Mouse (Mus musculus) monocyte, adult 2 months (primary cell): ENCODE data around the gene Rps6ka5.

ENCODE experiments used
- DNase-seq, 2 experiments: peaks; one replicate each; pipeline ENCODE4 v3.0.0; 2022; ENCODE audit warnings: low spot score in 2 of 2, low read depth in 1 of 2

Gene Rps6ka5

DNA sequence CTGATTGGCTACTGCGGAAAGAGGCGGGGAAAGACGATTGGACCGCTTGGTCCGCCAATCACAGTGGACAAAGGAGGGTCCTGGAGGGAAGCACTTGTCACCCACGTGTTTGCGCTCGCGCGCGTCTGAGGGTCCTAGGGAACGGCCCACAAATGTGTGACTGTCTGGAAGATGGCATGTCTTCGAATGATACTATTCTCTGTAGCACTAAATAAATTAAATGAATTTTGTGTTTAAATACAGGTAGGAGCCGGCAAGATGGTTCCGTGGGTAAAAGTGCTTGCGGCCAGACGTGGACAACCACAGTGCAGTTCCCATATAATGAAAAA lies 1.4 kb downstream of the Rps6ka5 start:
- no peak for DNase-seq

DNA sequence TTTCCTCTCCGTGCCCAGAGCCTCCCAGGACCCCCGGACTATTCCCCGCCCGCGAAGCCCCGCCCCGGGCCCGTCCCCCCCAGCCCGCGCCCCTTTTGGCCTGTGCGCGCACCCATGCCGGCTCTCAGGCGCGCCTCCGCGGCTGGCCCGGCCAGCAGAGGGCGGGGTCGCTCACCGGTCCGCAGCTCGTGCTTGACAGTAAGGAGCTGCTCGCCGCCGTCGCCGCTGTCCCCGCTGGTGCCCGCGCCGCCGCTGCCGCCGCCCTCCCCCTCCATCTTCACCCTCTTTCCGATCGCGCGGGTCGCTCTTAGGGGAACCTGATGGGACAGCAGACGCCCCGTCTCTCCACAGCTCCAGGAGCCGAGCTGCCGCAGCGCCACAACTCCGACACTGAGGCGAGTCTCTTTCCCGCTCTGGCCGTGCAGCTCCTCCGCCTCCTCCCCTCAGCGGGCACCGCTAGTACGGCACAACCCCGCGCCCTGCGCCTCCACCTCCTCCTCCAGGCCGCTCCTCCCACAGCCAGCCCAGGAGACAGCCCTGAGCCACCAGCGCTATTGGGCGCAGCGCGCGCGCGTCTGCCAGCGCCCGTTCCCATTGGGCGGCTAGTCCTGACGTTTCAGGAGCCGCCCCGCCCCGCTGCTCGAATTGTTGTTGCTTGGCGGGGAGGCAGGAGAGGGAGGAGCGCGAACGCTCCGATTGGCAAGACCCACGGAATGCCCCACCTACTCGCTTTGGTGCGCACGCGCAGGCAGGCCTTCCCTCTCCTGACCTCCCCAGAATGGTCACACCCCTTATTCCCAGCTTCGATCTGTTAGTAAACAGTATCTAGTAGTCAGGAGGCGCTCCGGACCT lies 2.0 kb downstream of the Rps6ka5 start:
- peak; percentile 99 to 100 for DNase-seq

DNA sequence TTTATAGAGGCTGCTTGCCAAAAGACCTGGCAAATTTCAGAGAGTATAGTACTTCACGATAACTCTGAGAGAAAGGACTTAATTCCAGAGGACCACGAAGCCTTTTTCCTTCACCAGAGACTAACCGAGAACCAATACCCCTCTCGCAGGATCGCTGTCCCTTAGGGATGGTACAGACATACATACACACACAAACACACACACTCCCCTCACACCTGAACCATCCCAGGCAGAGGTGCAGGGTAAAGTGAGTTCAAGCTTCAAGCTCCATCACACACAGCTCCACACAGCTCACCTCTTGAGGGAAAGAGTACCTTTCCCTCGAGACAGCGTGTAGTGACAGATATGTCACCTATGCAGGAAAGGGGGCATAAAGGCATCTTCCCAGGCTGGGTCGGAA lies 2.6 kb downstream of the Rps6ka5 start:
- no peak for DNase-seq

DNA sequence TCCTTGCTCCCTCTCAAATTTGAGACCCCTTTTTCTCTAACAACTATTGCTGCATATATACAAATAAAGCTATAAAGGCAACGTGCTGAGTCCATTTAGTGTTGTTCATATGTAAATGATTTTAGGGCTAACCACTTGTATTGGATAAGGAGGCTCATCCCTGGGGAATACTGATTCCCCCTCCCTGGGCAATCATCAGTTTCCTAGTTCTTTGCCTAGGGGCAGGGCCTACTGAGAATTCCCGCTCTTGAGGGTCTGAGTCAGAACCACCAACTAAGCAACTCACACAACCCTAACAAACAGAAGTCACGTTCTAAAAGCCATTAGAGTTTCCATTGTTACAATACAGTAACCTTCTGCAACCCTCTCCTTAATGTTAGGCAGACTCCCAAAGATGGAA lies 6.0 kb downstream of the Rps6ka5 start:
- no peak for DNase-seq

DNA sequence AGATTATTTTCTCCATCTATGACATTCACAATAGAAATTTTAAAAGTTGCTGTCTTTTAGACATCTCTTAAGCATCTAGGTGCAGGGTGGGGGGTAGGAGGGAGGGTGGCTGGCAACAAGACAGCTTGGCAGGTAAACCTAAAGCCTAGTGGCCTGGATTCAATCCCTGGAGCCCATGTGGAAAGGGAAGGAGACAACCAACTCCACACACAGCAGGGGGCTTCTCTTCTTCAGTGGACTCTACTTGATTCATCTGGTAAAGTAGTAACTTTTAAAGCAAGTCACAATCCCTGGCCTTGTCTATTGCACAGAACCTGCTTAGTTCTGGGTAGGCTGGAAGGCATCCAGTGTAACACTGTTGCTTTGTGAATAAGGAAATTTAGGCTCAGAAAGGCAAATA lies 9.3 kb downstream of the Rps6ka5 start:
- no peak for DNase-seq

DNA sequence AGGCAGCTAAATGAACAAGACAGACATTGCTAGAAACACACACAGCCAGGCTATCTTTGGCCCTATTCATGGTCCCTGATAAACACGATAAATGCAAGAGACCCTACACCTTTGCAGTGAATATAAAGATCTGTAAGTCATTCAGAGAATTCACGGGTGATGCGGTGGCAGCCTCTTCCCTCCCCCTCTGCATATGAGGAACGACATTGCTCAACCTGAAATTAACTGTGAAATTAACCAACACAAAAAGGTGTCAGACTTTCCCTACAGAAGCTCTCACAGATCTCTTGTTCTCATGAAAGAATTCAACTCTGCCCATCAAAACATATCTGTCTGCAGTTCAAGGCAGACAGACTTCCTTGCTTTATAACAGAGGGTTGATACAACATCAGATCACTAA lies 9.8 kb downstream of the Rps6ka5 start:
- no peak for DNase-seq

DNA sequence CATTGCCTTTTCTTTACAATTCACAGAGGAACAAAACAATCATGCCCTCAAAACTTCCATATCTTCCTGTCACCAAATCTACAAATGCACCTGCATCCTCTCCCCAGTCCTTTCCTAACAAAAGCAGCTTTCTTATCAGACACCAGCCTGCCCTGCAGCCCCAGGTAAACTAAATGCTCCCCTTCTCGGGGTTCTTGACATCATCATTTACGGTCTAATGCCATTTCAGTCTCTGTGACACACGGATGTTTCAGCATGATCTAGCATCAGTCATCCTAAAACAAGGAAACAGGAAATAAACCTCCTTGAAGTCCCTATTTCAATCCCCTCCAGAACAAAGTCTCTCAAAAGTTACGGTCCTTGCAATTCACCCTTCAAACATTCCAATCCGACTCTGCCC lies 15.0 kb downstream of the Rps6ka5 start:
- no peak for DNase-seq

DNA sequence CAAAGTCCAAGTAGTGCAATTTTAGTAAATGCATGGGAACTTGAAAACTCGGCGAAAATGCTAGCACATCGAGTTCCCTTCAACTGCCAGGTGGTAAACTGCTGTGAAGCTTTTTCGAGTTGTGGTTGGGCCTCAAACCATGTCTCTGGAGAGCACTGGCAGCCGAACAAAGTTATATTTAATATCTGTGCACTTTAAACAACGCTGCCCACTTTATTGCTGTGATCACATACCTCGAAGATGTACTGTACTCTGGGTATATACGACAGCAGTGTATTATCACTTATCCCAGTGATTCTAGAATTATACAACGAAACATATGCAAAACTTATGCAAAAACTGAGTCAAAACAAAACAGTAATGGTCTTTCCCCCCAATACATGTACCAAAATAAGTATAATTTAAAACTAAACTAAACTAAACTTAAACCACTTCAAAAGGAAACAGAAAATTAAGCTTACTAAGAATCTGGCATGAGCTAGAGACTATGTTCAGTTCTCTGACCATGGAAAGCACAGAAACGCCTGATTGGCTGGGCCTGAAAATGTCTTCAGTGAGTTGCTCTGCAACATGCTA lies 15.6 kb downstream of the Rps6ka5 start:
- no peak for DNase-seq

DNA sequence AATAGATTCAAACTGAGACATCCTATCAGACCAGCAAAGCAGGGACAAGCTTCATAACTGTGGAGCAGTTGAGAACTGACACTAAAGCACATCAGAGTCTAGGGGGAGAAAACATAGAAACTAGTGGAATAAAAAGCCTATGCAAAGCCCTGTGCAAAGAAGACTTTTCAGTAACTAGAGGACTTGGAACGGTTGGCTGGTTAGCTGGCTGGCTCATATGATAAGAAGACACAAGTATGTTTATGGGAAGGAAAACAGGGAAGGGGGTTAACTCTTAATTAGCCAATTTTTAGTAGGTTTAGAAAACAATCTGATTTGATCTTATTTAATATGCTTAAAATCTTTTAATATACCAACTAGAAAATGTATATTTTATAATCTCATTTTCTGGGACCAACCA lies 16.4 kb downstream of the Rps6ka5 start:
- no peak for DNase-seq

DNA sequence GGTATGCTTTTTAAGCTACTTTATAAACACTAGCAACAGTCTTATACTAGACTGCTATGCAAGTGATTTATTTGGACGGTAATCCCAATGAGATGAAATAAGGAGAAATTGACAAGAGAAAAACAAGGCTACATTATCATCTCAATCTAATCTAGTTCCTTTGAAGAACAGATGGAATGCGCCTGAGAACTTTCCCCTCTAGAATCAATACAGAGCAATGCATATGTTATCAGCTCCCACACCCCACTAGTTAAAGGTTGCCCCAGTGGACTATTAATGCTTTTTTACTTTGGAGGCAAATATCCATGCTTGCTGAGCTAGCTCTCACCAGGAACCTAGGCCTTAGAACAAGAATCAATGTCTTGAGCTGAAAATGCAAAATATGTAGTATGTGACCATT lies 19.5 kb downstream of the Rps6ka5 start:
- DNase-seq: no peak

DNA sequence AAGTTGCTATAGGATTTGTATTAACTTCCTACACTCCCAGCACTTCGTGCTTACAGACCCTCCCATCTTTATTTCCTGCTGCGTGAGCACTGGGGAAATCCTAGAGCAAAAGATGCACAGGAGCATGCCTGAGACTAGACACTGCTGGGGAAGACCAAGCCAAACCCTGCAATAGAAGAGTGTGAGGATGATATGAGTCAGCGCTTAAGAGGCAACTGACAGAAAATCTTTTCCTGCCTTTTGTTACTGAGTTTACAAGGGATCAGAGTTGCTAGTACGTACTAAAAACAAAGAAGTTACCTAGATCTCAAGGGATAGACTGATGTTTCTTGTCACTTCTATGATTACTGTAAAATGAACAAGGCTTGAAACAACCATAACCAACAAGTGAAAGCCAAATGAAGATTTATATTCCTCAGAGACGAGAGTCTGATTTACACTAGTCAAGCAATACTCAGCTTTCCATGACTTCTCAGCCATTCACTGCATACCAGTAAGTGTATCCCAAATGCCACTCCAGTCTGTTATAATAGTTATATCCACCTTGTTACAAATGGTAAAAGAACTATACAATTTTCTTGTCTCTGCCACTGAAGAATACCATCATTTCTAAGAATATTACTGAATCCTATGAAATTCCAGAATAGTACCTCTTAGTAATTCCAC lies 21.6 kb downstream of the Rps6ka5 start:
- no peak for DNase-seq

DNA sequence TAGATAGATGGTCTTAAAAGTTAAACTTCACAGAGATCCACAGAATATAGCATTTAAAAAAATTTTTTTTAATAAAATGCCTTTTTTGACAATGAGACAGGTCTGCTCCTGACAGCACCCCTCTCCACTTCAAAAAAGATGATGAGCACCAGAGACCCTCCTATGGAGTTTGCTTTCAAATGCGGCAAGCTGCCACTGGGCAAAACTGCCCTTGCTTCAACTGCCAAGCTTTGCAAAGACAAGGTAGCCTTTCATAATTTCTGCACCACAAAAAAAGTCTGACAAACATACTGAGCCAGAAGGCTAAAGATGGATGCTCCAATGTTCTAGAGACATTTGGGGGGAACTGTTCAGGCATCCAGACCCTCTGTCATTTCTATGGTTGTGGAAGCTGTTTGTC lies 28.8 kb downstream of the Rps6ka5 start:
- DNase-seq: no peak

DNA sequence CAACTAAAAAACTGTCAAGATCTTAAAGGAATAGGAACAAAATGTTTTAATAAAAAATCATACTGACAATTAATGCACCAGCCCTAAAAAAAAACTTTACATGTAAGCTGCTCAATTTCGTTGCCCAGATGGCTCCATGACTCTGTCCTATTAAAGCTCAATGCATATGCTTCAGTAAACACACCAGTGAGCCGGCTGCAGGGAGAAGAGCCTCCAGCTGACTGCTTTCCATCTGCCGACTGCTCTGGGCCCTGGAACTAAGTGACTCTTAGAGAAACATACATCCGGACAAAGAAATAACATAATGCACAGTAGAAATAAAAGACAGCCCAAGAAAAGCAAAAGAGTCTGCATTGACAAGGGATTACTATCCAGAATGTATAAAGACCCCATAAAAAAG lies 30.2 kb downstream of the Rps6ka5 start:
- DNase-seq: no peak

DNA sequence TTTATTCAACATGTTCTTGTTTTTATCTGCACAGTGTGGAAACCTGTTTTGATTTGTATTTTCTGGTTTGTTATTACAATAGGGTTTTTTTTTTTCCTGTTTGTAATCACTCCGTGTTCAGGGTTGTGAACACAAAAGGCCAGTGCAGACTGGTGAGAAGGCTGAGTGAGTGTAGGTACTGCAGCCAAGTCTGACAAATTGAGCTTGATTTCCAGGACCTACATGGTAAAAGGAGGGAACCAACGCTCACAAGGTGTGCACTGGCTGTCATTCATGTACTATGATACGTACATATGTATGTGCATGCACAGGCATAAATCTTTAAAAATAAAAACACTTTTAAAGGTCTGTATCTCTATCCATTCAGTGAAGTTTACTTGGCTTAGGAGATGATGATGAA lies 31.5 kb downstream of the Rps6ka5 start:
- no peak for DNase-seq

DNA sequence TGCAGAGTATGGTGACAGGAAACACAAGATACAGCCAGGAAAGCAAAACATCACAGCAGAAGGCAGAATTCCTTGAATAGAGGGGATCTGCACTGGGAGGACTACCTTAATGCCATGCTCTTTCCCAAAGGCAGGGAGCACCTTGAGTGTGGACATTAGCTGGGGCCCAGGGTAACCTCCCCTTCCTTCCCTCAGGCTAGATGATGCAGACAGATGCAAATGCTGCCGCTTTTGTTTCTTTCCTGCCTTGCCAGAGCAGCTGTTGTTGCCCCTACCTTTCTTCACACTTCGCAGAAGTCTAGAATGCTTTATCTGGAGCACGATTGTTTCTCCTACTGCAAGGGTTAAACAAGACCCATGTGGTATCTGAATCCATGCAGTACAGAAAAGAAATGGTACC lies 34.6 kb downstream of the Rps6ka5 start:
- DNase-seq: no peak

DNA sequence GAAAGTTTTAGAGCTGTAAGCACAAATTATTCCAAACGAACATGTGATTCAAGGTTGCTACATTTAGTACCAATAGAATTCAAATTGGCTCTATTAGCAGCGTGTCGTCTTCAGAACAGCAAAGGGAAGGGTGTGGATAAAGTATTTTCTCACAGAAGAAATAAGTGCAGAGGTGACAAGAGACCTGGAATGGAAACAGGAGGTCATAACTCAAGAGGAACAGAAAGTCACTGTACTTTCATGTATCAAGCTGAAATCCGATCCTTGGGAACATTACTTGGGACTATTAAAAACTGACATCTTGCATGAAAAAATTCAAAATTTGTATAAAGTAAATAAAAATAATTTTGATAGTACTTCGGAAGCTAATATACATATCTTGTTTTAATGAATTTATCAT lies 36.3 kb downstream of the Rps6ka5 start:
- DNase-seq: no peak

DNA sequence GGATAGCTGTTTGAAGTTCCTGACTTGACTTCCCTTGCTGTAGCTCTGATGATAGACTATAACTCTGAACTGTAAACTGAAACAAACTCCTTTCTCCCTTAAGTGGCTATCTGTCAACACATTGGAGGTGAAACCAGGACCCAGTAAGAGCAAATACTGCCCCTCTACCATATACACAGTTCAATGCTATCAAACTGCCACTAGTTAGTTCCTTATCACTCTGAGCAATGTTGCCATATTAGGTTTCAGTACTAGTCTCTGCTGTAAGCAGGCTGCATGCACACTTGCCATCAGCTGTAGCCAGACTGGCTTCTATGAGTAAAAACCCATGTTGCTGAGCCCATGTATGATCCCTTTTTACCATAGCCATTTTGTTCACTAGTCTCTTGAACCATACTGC lies 38.6 kb downstream of the Rps6ka5 start:
- DNase-seq: no peak

DNA sequence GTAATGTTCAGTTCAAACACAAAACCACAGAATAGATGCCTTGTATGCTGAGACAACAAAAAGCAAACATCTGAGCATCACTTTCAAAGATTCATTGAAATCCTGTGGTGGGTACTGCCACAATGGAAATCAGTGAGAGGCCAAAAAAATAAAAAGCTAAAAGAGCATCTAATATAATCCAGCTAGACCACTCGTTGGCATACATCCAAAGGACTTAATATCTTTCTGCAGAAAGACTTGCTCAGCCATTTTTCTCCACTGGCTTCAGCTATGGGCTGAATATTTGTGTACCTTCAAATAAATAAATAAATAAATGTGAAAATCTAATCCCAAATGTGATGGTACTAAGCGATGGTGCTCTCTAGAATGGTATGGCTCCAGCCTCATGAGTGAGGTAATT lies 39.8 kb downstream of the Rps6ka5 start:
- no peak for DNase-seq

DNA sequence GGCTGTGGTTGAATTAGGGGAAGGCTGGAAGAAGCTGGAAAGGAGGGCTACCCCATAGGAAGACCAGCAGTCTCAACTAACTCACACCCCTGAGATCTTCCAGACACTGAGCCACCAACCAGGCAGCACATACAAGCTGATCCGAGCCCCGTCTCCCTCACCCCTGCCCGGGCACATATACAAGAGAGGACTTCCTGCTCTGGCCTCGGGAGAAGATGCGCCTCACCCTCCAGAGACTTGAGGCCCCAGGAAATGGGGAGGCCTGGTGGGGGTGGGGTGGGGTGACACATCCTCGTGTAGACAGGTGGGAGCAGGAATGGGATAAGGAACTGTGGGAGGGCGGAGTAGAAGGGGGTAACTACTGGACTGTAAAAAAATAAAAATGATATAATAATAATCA lies 45.0 kb downstream of the Rps6ka5 start:
- DNase-seq: no peak

DNA sequence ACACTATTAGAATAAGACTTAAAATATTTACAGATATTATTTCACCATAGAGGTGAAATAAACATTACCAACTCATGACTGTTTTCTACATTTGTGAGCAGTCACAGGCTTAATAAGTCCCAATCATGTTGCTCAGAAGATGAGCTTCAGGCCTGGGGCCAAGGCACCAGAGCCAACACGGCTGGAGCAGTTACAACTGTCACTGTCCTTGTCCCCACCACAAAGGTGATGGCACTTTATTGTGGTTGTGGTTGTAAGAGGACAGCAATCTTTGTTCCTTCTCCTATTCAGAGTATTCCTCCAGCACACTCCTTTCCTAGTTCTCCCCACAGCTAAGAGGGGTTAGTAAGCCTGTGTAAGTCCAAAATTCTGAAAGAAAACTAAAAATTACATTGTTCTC lies 45.5 kb downstream of the Rps6ka5 start:
- no peak for DNase-seq

DNA sequence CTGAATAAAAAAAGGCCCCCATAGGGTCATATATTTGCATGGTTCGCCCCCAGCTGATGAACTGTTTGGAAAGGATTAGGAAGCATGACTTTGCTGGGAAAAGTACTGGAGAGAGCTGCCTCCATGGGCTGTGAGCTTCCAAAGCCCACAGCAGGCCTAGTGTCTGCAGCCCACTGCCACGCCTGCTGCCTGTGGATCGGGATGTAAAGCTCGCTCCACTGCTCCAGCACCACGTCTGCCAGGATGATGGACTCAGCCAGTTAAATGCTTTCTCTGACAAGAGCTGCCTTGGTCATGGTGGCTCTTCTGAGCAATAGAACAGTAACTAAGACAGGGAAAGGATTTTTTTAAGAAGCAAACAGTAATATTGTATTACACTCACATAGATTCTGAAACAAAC lies 46.1 kb downstream of the Rps6ka5 start:
- no peak for DNase-seq

DNA sequence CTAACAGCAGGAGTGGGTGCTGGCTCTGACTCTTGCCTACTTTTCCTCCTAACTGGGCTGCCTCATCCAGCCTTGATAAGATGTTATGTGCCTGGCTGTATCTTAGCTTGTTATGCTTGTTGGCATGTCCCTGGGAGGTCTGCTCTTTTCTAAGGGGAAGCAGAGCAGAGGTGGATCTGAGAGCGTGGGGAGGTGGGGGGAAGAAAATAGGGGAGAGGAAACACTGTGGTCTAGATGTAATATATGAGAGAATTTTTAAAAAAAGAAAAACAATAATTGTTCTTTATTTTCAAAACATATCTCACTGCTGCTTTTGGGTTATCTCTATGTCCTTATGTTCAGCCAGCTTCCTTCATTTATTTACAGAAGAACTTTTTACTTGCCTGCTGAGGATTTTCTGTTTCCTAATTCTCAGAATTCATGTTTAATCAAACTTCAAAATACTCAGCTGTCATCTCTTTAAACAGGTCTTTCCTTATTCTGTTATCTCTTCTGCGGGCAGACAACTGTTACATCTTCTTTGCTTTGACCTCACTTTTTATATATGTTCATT lies 56.1 kb downstream of the Rps6ka5 start:
- no peak for DNase-seq
